Mouse (Mus musculus): Measurements from ENCODE around the gene 3110040N11Rik. TPM values are rescaled to one million over a fixed set of nuclear protein-coding genes. Genes with fewer than 3 reads are reported as not detected.

3110040N11Rik gene
- total and polyA plus RNA-seq, 2 experiments from 2014 or later = 41.8 to 48.9 TPM

GRCm38 (mm10) chr7:81740010-81740409 is 49.3 kb downstream of the 3110040N11Rik start:
- H3K4me3 ChIP-seq (ENCODE audit: low read length) = no peak overlapping the region
- ATAC-seq (no peak), DNase-seq (ENCODE audit: low spot score) (no peak)
- no peaks in the 10 kb centered on the region for H3K9me3 ChIP-seq (ENCODE audit: low read length)
- no peaks in the 10 kb centered on the region for H3K36me3 ChIP-seq (ENCODE audit: insufficient read depth, low read length)
- 94% methylated on average over 7 of the region's 7 CpGs for WGBS
- H3K27me3 ChIP-seq (ENCODE audit: insufficient read depth, low read length) = no peaks in the 10 kb centered on the region
- H3K4me1 ChIP-seq (ENCODE audit: insufficient read depth, low read length) = no peaks in the 10 kb centered on the region
- H3K27ac ChIP-seq = no peak overlapping the region
- H3K4me2 ChIP-seq (ENCODE audit: low read depth, low read length) = no peak overlapping the region
- TF ChIP-seq CTCF (IDR thresholded peaks at IDR 0.05; ENCODE audit: low read depth) = no peak
- no peak overlapping the region for H3K9ac ChIP-seq (replicated peaks; ENCODE audit: low read length)

- TF ChIP-seq CTCF (IDR thresholded peaks at IDR 0.05; ENCODE audit: low read depth) = no peak
- DNase-seq (ENCODE audit: low spot score) = no peak
- ATAC-seq = no peak
- Histone ChIP-seq H3K4me3 (ENCODE audit: low read length) (no peak overlapping the region), H3K4me1 (ENCODE audit: insufficient read depth, low read length) (no peaks in the 10 kb centered on the region), H3K4me2 (ENCODE audit: low read depth, low read length) (no peak overlapping the region), H3K9me3 (ENCODE audit: low read length) (no peaks in the 10 kb centered on the region), H3K27me3 (ENCODE audit: insufficient read depth, low read length) (no peaks in the 10 kb centered on the region), H3K9ac (replicated peaks; ENCODE audit: low read length) (no peak overlapping the region), H3K36me3 (ENCODE audit: insufficient read depth, low read length) (no peaks in the 10 kb centered on the region), H3K27ac (no peak overlapping the region)
- 78% methylated on average over 8 of the region's 8 CpGs for WGBS
These were observed 50.4 kb downstream of the 3110040N11Rik start for GRCm38 (mm10) chr7:81738720-81739385.

- no peaks in the 10 kb centered on the region for H3K9me3 ChIP-seq (ENCODE audit: low read length)
- WGBS = 69% methylated on average over 9 of the region's 9 CpGs
- H3K27me3 ChIP-seq (ENCODE audit: insufficient read depth, low read length) = no peaks in the 10 kb centered on the region
- no peak overlapping the region for H3K27ac ChIP-seq
- no peak overlapping the region for H3K4me2 ChIP-seq (ENCODE audit: low read depth, low read length)
- H3K36me3 ChIP-seq (ENCODE audit: insufficient read depth, low read length) = no peaks in the 10 kb centered on the region
- H3K4me1 ChIP-seq (ENCODE audit: insufficient read depth, low read length) = no peaks in the 10 kb centered on the region
- no peak overlapping the region for H3K9ac ChIP-seq (replicated peaks; ENCODE audit: low read length)
- H3K4me3 ChIP-seq (ENCODE audit: low read length) = no peak overlapping the region
- no peak for ATAC-seq
- no peak for DNase-seq (ENCODE audit: low spot score)
- no peak for TF ChIP-seq CTCF (IDR thresholded peaks at IDR 0.05; ENCODE audit: low read depth)
These were observed 53.8 kb downstream of the 3110040N11Rik start for GRCm38 (mm10) chr7:81735300-81736048.

GRCm38 (mm10) chr7:81732183-81733089 is 56.8 kb downstream of the 3110040N11Rik start:
- no peak for ATAC-seq

More at GRCm38 (mm10) chr7:81732183-81733089, 56.8 kb downstream of the 3110040N11Rik start:
- no peak for TF ChIP-seq CTCF (IDR thresholded peaks at IDR 0.05; ENCODE audit: low read depth)
- Histone ChIP-seq H3K36me3 (ENCODE audit: insufficient read depth, low read length) (no peaks in the 10 kb centered on the region), H3K9ac (replicated peaks; ENCODE audit: low read length) (no peak overlapping the region), H3K4me2 (ENCODE audit: low read depth, low read length) (no peak overlapping the region), H3K27me3 (ENCODE audit: insufficient read depth, low read length) (no peaks in the 10 kb centered on the region), H3K4me3 (ENCODE audit: low read length) (no peak overlapping the region), H3K27ac (no peak overlapping the region), H3K4me1 (ENCODE audit: insufficient read depth, low read length) (no peaks in the 10 kb centered on the region), H3K9me3 (ENCODE audit: low read length) (no peaks in the 10 kb centered on the region)
- DNase-seq (ENCODE audit: low spot score) = no peak
- 84% methylated on average over 12 of the region's 12 CpGs for WGBS

Other genes with a start within 250 kb of the 3110040N11Rik start
- 0.18 and 0.31 TPM in 2 replicates for gene Fsd2, start 222.5 kb downstream of the 3110040N11Rik start, total RNA-seq (2014; rRNA removed)
- 0.05 and 0.08 TPM in 2 replicates for gene Fsd2, start 222.5 kb downstream of the 3110040N11Rik start, polyA plus RNA-seq (2015; fragmentation: Nextera tagmentation; extraction: Ambion mirVana)
- 5.1 and 6.2 TPM in 2 replicates for gene Whamm, start 218.2 kb downstream of the 3110040N11Rik start, total RNA-seq (2014; rRNA removed)
- gene Whamm, start 218.2 kb downstream of the 3110040N11Rik start, polyA plus RNA-seq (2015; fragmentation: Nextera tagmentation; extraction: Ambion mirVana) = 6.9 and 7.0 TPM in 2 replicates
- 30.3 and 37.6 TPM in 2 replicates for gene Homer2, start 82.0 kb downstream of the 3110040N11Rik start, total RNA-seq (2014; rRNA removed)
- 44.4 and 46.0 TPM in 2 replicates for gene Homer2, start 82.0 kb downstream of the 3110040N11Rik start, polyA plus RNA-seq (2015; fragmentation: Nextera tagmentation; extraction: Ambion mirVana)
- 45.2 and 52.0 TPM in 2 replicates for gene Ramac, start 26.6 kb downstream of the 3110040N11Rik start, total RNA-seq (2014; rRNA removed)
- gene Ramac, start 26.6 kb downstream of the 3110040N11Rik start, polyA plus RNA-seq (2015; fragmentation: Nextera tagmentation; extraction: Ambion mirVana) = 165 and 170 TPM in 2 replicates
- gene Btbd1, start 40.0 kb upstream of the 3110040N11Rik start, total RNA-seq (2014; rRNA removed) = 93.0 and 100 TPM in 2 replicates
- gene Btbd1, start 40.0 kb upstream of the 3110040N11Rik start, polyA plus RNA-seq (2015; fragmentation: Nextera tagmentation; extraction: Ambion mirVana) = 86.3 and 86.8 TPM in 2 replicates
- not detected in 2 replicates for gene Gm10160, start 66.3 kb upstream of the 3110040N11Rik start, total RNA-seq (2014; rRNA removed)
- gene Gm10160, start 66.3 kb upstream of the 3110040N11Rik start, polyA plus RNA-seq (2015; fragmentation: Nextera tagmentation; extraction: Ambion mirVana) = not detected in 2 replicates
- gene Tm6sf1, start 69.5 kb upstream of the 3110040N11Rik start, total RNA-seq (2014; rRNA removed) = 17.3 and 25.7 TPM in 2 replicates
- 12.4 and 12.7 TPM in 2 replicates for gene Tm6sf1, start 69.5 kb upstream of the 3110040N11Rik start, polyA plus RNA-seq (2015; fragmentation: Nextera tagmentation; extraction: Ambion mirVana)
- 85.2 and 91.3 TPM in 2 replicates for gene Hdgfl3, start 145.0 kb upstream of the 3110040N11Rik start, total RNA-seq (2014; rRNA removed)
- 51.5 and 53.4 TPM in 2 replicates for gene Hdgfl3, start 145.0 kb upstream of the 3110040N11Rik start, polyA plus RNA-seq (2015; fragmentation: Nextera tagmentation; extraction: Ambion mirVana)
- gene Bnc1, start 202.8 kb upstream of the 3110040N11Rik start, total RNA-seq (2014; rRNA removed) = 0.04 and 0.47 TPM in 2 replicates
- gene Bnc1, start 202.8 kb upstream of the 3110040N11Rik start, polyA plus RNA-seq (2015; fragmentation: Nextera tagmentation; extraction: Ambion mirVana) = 0.04 TPM in 1 of 2 replicates, not detected in the other